Comparison of ENCODE assay signal across 21 mouse cellular contexts in genomic region chr3:81521804-81522203, GRCm38 (mm10).
DNase-seq lines count a peak whose midpoint lies in the region; ATAC-seq lines count a peak whose summit lies in the region.
"Had no signal": no experiment of that assay in that cellular context is flagged by ENCODE, and none has a peak within 500 bp of the region (broad histone marks: within the 10 kb centered on the region; RNA-seq: fewer than 3 reads in every experiment).

No protein-coding gene starts in this region.

- H3K9ac ChIP-seq in midbrain, embryonic 11.5 days (ENCODE audit: low read length): no peak overlapping the region
- no peak overlapping the region for H3K9ac ChIP-seq in midbrain, embryonic 15.5 days
- no peak overlapping the region for H3K9ac ChIP-seq in midbrain, embryonic 13.5 days (replicated peaks)
- H3K9ac ChIP-seq in midbrain, embryonic 14.5 days (replicated peaks; ENCODE audit: low read length): no peak overlapping the region
- H3K9ac ChIP-seq: embryonic facial prominence, embryonic 13.5 days; embryonic facial prominence, embryonic 15.5 days; forebrain, embryonic 13.5 days; forebrain, embryonic 15.5 days; forebrain, postnatal 0 days had no signal

- H3K27me3 ChIP-seq in midbrain, embryonic 11.5 days (ENCODE audit: control insufficient read depth, insufficient read depth, low read length): no peaks in the 10 kb centered on the region
- H3K27me3 ChIP-seq in midbrain, embryonic 15.5 days (replicated peaks): no peaks in the 10 kb centered on the region
- no peaks in the 10 kb centered on the region for H3K27me3 ChIP-seq in midbrain, embryonic 13.5 days
- no peaks in the 10 kb centered on the region for H3K27me3 ChIP-seq in midbrain, embryonic 10.5 days (ENCODE audit: low read depth, poor library complexity, severe bottlenecking)
- no peaks in the 10 kb centered on the region for H3K27me3 ChIP-seq in midbrain, embryonic 14.5 days (ENCODE audit: control insufficient read depth, insufficient read depth, low read length)
- H3K27me3 ChIP-seq: embryonic facial prominence, embryonic 13.5 days; embryonic facial prominence, embryonic 15.5 days; forebrain, embryonic 13.5 days; forebrain, embryonic 15.5 days had no signal

- 36% methylated on average over 4 of the region's 4 CpGs for WGBS in midbrain, embryonic 11.5 days
- 21% methylated on average over 4 of the region's 4 CpGs for WGBS in midbrain, embryonic 15.5 days
- 13% methylated on average over 4 of the region's 4 CpGs for WGBS in midbrain, embryonic 13.5 days
- 44% methylated on average over 4 of the region's 4 CpGs for WGBS in midbrain, embryonic 10.5 days
- 9% methylated on average over 4 of the region's 4 CpGs for WGBS in midbrain, embryonic 14.5 days

- no peaks in the 10 kb centered on the region for H3K4me1 ChIP-seq in midbrain, embryonic 11.5 days (ENCODE audit: control insufficient read depth, insufficient read depth, low read length)
- no peaks in the 10 kb centered on the region for H3K4me1 ChIP-seq in midbrain, embryonic 15.5 days
- H3K4me1 ChIP-seq in midbrain, embryonic 13.5 days (replicated peaks): peaks cover 5% of the 10 kb centered on the region
- peaks cover 6% of the 10 kb centered on the region; the same call in 1 of the 2 replicates for H3K4me1 ChIP-seq in midbrain, embryonic 10.5 days
- no peaks in the 10 kb centered on the region for H3K4me1 ChIP-seq in midbrain, embryonic 14.5 days (ENCODE audit: control insufficient read depth, insufficient read depth, low read length)
- H3K4me1 ChIP-seq: embryonic facial prominence, embryonic 13.5 days; embryonic facial prominence, embryonic 15.5 days; forebrain, embryonic 15.5 days had no signal

- H3K36me3 ChIP-seq in midbrain, embryonic 11.5 days (ENCODE audit: control insufficient read depth, insufficient read depth, low read length): no peaks in the 10 kb centered on the region
- no peaks in the 10 kb centered on the region for H3K36me3 ChIP-seq in midbrain, embryonic 15.5 days (replicated peaks)
- H3K36me3 ChIP-seq in midbrain, embryonic 13.5 days: no peaks in the 10 kb centered on the region
- H3K36me3 ChIP-seq in midbrain, embryonic 10.5 days: no peaks in the 10 kb centered on the region
- no peaks in the 10 kb centered on the region for H3K36me3 ChIP-seq in midbrain, embryonic 14.5 days (ENCODE audit: control insufficient read depth, insufficient read depth, low read length)
- H3K36me3 ChIP-seq: embryonic facial prominence, embryonic 13.5 days; embryonic facial prominence, embryonic 15.5 days; forebrain, embryonic 15.5 days had no signal

- no peaks in the 10 kb centered on the region for H3K9me3 ChIP-seq in midbrain, embryonic 11.5 days (ENCODE audit: control insufficient read depth, low read length)
- H3K9me3 ChIP-seq in midbrain, embryonic 15.5 days: no peaks in the 10 kb centered on the region
- no peaks in the 10 kb centered on the region for H3K9me3 ChIP-seq in midbrain, embryonic 13.5 days
- no peaks in the 10 kb centered on the region for H3K9me3 ChIP-seq in midbrain, embryonic 10.5 days (replicated peaks)
- no peaks in the 10 kb centered on the region for H3K9me3 ChIP-seq in midbrain, embryonic 14.5 days (ENCODE audit: control insufficient read depth, low read length)
- H3K9me3 ChIP-seq: embryonic facial prominence, embryonic 13.5 days; embryonic facial prominence, embryonic 15.5 days; forebrain, embryonic 13.5 days; forebrain, embryonic 15.5 days had no signal

- DNase-seq in midbrain, embryonic 11.5 days (ENCODE audit: low spot score, missing footprints): no peak
- DNase-seq in midbrain, embryonic 10.5 days (ENCODE audit: low spot score): no peak
- DNase-seq in midbrain, embryonic 14.5 days: peak; percentile 40
- no peak for DNase-seq in cerebellum, adult 8-10 months
- DNase-seq: adrenal gland, adult 2 months; adrenal gland, postnatal 10 days; adrenal gland, postnatal 25 days; cerebellum, adult 11-12 months; cerebellum, adult 2 months; cerebellum, adult 9-11 months; cerebellum, postnatal 14 days; cerebellum, postnatal 36 days; embryo, embryonic 11 days; forebrain, postnatal 0 days had no signal

- no peak overlapping the region for H3K4me2 ChIP-seq in midbrain, embryonic 11.5 days
- no peak overlapping the region for H3K4me2 ChIP-seq in midbrain, embryonic 15.5 days
- H3K4me2 ChIP-seq in midbrain, embryonic 13.5 days (replicated peaks): no peak overlapping the region
- H3K4me2 ChIP-seq in midbrain, embryonic 14.5 days (ENCODE audit: low read length): no peak overlapping the region
- H3K4me2 ChIP-seq: embryonic facial prominence, embryonic 13.5 days; embryonic facial prominence, embryonic 15.5 days; forebrain, embryonic 13.5 days; forebrain, embryonic 15.5 days had no signal

- peak; percentile 88 for ATAC-seq in midbrain, embryonic 11.5 days (ENCODE audit: low FRiP score)
- no peak for ATAC-seq in midbrain, embryonic 15.5 days (replicated peaks)
- ATAC-seq in midbrain, embryonic 13.5 days: peak; percentile 77
- ATAC-seq in midbrain, embryonic 14.5 days (ENCODE audit: low FRiP score, low TSS enrichment): peak; percentile 55; the same call in 1 of the 2 replicates
- ATAC-seq in erythroblast, adult 5-6 weeks (replicated peaks; ENCODE audit: low FRiP score, poor library complexity, severe bottlenecking): no peak
- ATAC-seq: forebrain, embryonic 13.5 days; forebrain, embryonic 15.5 days; forebrain, postnatal 0 days had no signal

- no peak overlapping the region for H3K4me3 ChIP-seq in midbrain, embryonic 11.5 days (ENCODE audit: low read depth, low read length)
- H3K4me3 ChIP-seq in midbrain, embryonic 15.5 days: no peak overlapping the region
- H3K4me3 ChIP-seq in midbrain, embryonic 13.5 days (replicated peaks): no peak overlapping the region
- no peak overlapping the region for H3K4me3 ChIP-seq in midbrain, embryonic 10.5 days
- no peak overlapping the region for H3K4me3 ChIP-seq in midbrain, embryonic 14.5 days (replicated peaks; ENCODE audit: low read depth, low read length)
- H3K4me3 ChIP-seq: embryonic facial prominence, embryonic 13.5 days; embryonic facial prominence, embryonic 15.5 days; forebrain, embryonic 13.5 days; forebrain, embryonic 15.5 days had no signal

- no peak overlapping the region for H3K27ac ChIP-seq in midbrain, embryonic 11.5 days (ENCODE audit: low read depth, low read length)
- no peak overlapping the region for H3K27ac ChIP-seq in midbrain, embryonic 15.5 days
- no peak overlapping the region for H3K27ac ChIP-seq in midbrain, embryonic 13.5 days
- H3K27ac ChIP-seq in midbrain, embryonic 10.5 days (replicated peaks): no peak overlapping the region
- no peak overlapping the region for H3K27ac ChIP-seq in midbrain, embryonic 14.5 days (replicated peaks; ENCODE audit: low read depth, low read length)
- H3K27ac ChIP-seq: embryonic facial prominence, embryonic 13.5 days; embryonic facial prominence, embryonic 15.5 days; forebrain, embryonic 13.5 days; forebrain, embryonic 15.5 days had no signal

Comparison
In these comparisons a context has a peak if more than half of its experiments do, and no peak if none do; other contexts are left out.
1. ATAC-seq: peak in midbrain, embryonic 11.5 days (single experiment), midbrain, embryonic 13.5 days (single experiment) and midbrain, embryonic 14.5 days (single experiment); none in midbrain, embryonic 15.5 days (single experiment) and erythroblast, adult 5-6 weeks (single experiment).